Mouse (Mus musculus): ENCODE measurements around the gene Erbb2.

The Erbb2 gene

GRCm38 (mm10) chr11:98418939-98419547 is 6.8 kb downstream of the Erbb2 start:
- DNase-seq (ENCODE audit: low read depth, low spot score) = no peak

GRCm38 (mm10) chr11:98426592-98426991 is 14.3 kb downstream of the Erbb2 start:
- no peak for DNase-seq (ENCODE audit: low read depth, low spot score)

- DNase-seq (ENCODE audit: low read depth, low spot score) = no peak
Observed at GRCm38 (mm10) chr11:98428436-98428835, 16.2 kb downstream of the Erbb2 start.

GRCm38 (mm10) chr11:98431743-98432502 is 19.7 kb downstream of the Erbb2 start:
- DNase-seq (ENCODE audit: low read depth, low spot score) = no peak

DNA sequence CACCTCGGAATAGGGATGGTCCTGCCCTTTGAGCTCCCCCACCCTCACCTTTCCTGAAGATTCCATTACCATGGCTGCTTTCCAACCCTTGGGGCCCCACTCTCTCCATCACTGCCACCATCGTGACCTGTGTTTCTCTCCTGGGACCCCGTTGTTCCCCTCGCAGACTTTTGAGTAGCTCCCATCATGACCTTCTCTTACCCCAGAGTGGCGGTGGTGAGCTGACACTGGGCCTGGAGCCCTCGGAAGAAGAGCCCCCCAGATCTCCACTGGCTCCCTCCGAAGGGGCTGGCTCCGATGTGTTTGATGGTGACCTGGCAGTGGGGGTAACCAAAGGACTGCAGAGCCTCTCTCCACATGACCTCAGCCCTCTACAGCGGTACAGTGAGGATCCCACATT is 23.5 kb downstream of the Erbb2 start:
- DNase-seq (ENCODE audit: low read depth, low spot score) = no peak

DNA sequence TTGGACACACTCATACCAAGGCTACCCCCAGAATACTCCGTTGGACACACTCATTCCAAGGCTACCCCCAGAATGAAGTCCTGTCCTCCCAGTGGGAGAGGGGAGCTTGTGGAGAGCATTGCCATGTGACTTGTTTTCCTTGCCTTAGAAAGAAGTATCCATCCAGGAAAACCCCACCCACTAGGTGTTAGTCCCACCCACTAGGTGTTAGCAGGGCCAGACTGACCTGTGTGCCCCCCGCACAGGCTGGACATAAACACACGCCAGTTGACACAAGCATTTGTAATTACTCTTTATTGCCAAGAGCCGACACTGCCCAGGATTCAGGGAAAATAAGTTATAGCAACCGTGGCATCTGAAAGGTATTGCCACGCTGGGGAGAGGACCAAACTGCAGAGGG is 25.2 kb downstream of the Erbb2 start:
- DNase-seq (ENCODE audit: low read depth, low spot score) = no peak

DNA sequence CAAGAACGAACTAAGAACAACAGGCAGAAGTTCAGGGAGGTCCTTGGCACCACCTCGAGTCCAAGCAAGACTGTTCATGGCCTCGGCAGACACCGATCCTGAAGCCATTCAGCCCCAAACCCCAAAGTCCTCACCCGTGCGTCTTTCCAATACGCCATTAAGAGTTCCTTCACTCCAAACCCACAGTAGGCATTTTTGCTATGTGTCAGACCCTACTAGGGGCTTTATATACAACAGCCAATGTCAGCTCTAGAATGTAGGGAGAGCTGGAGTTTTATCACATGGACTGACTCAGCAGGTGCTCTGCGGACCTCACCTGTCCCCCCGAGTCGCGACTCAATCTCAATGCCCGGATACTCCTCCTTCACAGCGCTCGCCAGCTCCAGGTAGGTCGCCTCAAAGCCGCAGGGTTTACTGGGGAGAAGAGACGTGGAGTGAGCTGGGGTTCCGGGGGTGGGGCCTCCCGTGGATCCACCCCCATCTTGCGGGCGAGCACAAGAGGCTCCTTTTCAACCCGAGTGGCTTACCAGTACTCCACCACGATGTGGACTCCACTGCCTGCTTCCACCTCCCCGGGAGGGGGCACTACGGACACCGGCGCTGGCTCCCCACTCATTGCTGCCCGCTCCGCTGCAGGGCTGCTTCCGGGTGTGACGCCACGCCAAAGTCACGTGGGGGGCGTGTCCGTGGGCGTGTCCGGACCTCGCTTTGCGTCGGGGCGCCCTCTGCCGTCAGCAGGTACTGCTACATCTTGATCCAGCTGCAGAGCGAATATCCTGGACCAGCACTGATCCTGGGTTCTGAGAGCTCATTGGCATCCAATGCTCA is 26.3 kb downstream of the Erbb2 start, which contains the start of gene Mien1:
TSS of gene Mien1 (minus strand) at position 661 of the 828 bp plus-strand sequence.
- DNase-seq (ENCODE audit: low read depth, low spot score) = peak; percentile 93

GRCm38 (mm10) chr11:98443688-98444087 is 31.4 kb downstream of the Erbb2 start:
- peak; percentile 21 for DNase-seq (ENCODE audit: low read depth, low spot score)

- no peak for DNase-seq (ENCODE audit: low read depth, low spot score)
Observed at GRCm38 (mm10) chr11:98445238-98445637, 33.0 kb downstream of the Erbb2 start.

DNA sequence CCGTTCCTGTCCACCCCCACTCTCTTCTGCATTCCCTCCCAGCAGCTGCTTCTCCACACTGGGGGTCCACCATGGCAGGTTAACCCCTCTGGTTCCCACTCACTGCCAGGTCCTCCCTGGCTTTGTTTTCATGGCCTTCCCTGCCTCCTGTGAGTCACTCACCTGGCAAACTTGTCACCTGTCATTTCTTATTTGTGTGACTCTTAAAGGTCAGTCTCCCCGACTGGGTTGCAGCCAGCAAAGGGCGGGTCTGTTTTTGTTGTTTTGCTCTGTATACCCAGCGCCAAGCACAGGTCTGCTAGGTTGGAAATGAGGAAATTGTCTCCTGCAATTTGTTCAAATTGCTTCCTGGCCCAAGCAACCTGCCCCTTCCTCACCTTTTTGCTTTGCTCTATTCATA is 33.4 kb downstream of the Erbb2 start:
- no peak for DNase-seq (ENCODE audit: low read depth, low spot score)

GRCm38 (mm10) chr11:98446213-98446561 is 33.9 kb downstream of the Erbb2 start, which contains the start of gene Grb7:
Gene Grb7 (plus strand): TSS chr11:98446394.
- DNase-seq (ENCODE audit: low read depth, low spot score) = no peak

DNA sequence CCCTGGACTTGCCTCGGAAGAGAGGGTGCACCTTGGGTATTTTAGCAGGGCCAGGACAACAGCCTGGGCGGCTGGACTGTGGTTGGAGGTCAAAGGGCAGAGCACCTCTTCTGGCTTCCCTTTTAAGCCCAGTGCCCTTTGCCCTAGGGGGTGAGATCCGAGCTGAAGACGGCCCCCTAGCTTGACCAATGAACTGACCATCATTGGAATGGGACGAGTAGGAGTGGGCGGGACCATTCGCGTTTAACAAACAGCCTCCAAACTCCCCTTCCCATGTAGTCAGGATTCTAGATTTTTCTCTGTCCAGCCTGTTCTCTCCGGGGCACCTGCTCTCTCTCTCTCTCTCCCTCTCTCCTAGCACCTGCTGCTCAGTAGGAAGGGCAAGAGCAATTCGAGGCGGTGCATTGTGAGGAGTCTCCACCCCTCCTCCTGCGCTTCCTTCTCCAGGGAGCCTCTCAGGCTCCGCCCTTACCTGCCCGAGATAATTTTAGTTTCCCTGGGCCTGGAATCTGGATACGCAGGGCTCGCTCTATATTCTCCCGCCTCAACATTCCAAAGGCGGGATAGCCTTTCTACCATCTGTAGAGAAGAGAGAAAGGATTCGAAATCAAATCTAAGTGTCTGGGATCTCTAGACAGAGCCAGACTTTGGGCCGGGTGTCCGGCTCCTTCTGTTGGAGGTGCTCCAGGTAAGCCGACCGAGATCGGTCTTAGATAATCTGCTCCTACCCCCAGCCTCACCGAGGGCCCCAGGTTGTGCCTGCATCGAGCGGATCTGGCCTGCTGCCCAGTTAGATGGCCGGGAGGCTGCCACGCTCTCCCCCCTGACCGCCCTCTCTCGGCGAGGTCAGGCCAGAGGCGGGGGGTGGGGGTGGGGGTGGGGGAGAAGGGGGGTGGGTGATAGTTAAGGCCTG is 34.5 kb downstream of the Erbb2 start:
- peak; percentile 77 for DNase-seq (ENCODE audit: low read depth, low spot score)

DNA sequence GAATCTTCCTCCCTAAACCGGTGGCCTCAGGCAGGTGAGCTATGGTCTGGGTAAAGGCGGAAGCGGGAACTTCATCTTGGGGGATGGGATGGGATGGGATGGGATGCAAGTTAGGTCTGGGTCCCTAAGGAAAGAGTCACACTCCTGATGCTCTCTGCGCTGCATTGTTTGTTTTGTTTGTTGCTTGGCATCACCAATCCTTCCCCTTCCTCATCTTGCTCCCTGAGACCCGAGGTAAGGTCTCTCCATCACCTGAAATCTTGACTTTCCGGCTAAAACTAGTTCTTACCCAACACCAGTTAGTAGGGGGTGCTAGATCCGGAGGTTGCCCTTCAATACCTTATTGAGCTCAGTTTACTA is 35.2 kb downstream of the Erbb2 start:
- DNase-seq (ENCODE audit: low read depth, low spot score) = peak; percentile 28

DNA sequence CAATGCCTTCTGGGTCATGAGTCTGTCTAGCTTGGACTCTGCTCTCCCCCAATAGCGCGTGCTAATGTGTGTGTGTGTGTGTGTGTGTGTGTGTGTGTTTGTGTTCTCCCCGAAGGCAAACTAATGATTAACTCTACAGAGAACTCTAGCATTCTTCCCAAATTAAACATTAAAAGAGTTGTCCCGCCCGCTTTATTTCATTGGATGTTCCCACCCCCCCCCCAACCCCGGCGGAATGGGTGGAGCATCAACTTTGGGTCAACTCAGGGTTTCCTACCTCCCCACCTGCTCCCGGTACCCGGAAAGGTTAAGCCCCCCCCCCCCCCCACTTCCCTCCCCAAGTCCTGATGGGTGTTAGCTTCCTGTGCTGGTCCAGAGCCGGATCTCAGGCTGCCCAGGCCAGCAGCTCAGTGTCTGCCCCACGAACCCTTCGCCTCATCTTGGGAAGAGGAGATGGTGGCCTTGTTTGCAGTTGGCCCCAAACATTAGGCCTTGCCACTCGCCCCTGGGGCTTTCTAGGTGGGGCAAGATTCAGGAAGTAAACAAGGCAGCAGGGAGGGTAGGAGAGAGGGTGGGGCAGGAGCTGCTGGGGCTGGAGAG is 36.0 kb downstream of the Erbb2 start:
- peak; percentile 54 for DNase-seq (ENCODE audit: low read depth, low spot score)

DNA sequence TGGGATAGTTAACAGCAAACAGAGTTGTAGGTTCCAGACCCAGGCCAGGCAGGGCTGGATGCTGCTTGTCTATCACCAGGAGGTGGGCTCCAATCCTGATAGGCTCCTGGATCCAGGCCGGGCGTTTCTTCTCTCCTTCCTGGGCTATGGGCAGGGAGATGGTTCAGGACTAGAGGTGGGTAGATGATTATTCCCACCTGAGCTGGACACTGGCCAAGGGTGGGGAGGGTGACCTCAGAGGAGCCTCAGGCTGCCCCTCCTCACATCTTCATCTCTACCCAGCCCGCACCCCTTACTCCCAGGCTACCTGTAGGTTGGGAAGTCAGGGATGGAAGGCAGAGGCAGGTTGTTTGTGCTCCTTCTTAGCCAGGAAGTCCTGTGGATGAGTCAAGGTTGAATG is 37.1 kb downstream of the Erbb2 start:
- no peak for DNase-seq (ENCODE audit: low read depth, low spot score)

DNA sequence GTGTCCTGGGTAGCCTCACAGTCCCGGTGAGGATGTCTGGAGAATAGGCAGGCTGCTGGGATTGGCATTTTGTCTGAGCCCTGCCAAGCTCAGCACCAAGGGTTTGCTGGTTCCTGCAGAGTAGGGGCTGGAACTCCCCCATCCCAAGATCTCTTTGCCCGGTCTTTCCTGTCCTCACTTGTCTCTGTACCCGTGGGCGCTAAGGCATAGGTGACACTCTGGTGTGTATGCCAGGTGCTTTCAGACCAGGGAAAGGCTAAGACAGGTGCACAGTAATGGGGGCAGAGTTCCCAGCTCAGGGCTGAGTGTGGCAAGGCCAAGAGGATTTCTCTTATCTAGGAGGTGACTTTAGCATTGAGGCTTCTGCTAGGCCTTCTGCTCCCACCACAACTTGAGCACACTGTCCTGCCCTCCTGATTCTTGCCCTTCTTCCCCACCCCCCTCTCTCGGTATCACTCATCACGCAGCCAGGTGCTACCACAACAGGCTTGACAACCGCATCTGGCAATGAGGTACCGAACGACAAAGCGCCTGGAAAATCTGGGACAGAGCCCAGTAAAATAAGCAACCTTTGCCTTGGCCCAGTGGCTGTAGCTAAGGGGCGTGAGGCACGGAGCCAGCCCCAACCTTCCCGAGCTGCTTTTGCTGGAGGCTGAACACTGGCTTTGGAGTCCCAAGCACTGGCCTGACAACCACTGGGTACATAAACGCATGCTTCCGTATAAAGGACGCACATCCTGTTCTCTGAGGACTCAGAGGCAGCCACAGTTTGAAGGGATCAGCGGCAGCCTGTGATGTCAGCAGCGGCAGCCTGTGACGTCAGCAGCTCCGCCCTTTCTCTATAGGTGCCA is 37.9 kb downstream of the Erbb2 start:
- DNase-seq (ENCODE audit: low read depth, low spot score) = peak; percentile 37

DNA sequence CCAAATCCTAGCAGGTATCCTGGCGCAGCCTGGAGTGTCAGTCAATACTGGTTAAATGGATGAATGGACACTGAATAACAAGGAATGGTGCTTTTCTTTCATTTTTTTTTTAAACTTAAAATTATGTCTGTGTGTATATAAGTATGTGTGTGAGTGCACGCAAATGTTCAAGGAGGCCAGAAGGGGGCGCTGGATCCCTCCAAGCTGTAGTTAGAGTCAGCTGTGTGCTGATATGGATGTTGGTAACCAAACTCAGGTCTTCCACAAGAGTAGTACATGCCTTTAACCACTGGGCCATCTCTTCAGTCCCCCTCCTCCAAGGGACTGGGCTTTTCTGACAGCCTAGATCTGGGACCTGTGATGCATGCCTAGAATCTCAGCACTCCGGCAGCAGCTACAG is 43.2 kb downstream of the Erbb2 start:
- DNase-seq (ENCODE audit: low read depth, low spot score) = peak; percentile 87

DNA sequence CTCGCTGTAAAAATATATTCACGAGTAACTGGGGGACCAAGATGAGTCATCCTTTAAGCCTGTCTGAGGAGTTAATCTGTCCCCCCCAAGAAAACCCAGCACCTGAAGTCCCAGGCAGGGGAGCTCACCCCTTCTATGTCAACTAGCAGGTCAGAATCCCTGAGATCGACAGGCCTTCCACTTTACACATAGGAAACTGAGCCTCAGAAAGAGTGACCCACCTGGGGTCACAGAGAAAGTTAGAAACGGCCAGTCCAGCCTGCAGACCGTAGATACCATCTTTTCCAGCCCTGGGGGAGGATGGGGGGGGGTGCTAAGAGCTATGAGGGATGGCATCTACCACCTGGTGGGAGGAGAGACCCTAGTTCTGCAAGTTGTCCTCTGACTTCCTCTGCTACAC is 44.3 kb downstream of the Erbb2 start:
- no peak for DNase-seq (ENCODE audit: low read depth, low spot score)

DNA sequence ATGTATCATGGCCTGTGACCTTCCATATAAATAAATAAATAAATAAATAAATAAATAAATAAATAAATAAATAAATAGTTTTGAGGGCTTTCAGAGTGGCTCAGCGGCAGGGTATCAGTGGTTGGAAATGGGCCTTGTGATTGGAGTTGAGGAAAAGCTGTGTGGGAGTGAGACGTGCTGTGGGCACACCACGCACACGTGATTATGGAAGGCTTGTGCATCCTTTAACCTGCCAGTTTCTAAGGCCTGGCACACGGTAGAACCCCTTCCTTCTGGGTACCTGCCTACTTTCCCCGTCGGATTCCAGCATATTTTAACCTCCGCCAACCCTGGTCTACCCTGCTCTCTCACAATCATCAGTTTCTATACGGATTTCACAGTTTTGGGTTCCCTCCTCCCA is 44.7 kb downstream of the Erbb2 start:
- no peak for DNase-seq (ENCODE audit: low read depth, low spot score)

Measured in R1 (cell line).